Mouse (Mus musculus) liver, postnatal 0 days (tissue): ENCODE measurements around the gene Lat2.

Experiments used
- CTCF ChIP-seq: sonication (generic); IDR thresholded peaks from 2 replicates; pipeline ENCODE4 v1.5.1; 2016; ENCODE audit warnings: antibody characterized with exemption, low read depth
- EP300 ChIP-seq: IDR thresholded peaks from 2 replicates; pipeline ENCODE4 v1.6.1; 2016; ENCODE audit warnings: antibody characterized with exemption, low read depth, mild to moderate bottlenecking

DNA sequence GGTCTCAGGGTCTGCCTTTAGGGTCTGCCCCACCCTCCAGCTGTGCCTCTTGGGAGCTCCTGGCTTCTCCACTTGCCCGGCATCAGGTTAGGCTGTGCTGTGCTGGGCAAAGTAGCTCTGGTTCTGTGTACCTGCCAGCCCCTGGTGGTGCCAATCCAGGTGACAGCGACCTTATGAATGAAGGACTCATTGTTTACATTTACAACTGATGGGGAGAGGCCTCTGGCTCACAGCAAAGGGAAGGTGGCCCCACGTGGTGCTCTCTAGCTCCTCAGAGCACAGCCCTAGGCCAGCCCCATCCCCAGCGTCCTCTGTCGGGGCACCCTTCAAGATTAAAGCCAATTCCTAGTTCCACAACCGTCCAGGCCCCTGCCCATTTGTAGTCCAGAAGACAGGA, 64.0 kb downstream of the Lat2 start:
- TF ChIP-seq CTCF = no peak
- no peak for TF ChIP-seq EP300
